Mouse (Mus musculus): ENCODE data around the gene Ly6c1. TPM values are rescaled to one million over a fixed set of nuclear protein-coding genes. Genes with fewer than 3 reads are reported as not detected.
"Not testable (repeated sequence)": the region's sequence is repeated elsewhere in the genome, so short reads cannot be mapped to it uniquely, and the experiment has no call there.

Ly6c1 gene
- polyA plus RNA-seq (2014; fragmentation: Nextera tagmentation; extraction: Ambion mirVana) = 1.1 and 2.0 TPM in 2 replicates

DNA sequence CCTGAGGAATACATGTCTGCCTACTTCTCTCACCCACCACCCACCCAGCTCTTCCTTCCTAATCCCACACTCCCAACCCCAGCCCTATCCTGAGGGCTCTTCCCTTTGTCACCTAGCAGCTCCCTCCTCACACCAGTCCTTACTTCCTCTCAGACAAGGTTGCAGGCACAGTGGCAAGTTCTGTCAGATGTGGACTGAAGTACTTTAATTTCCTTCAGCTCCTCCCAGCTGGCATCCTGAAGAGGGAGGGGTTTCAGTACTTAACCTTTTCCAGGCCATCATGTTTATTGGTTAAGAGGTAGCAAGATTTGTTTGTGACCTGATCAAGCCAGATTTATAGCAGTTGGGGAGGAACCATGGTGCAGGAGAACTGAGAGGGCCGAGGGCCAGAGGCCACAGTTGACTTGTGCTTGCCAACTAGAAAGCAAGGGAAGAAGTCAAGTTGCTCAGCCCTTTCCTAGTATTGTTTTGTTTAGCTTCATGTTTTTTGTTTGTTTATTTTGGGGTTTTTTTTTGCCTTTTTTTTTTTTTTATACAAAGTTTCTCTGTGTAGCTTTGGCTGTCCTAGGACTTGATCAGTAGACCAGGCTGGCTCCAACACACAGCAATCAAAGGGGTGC lies at the start of gene Ly6c1:
Ly6c1 (minus strand) TSS at position 189 of the 620 bp plus-strand sequence.
- not testable (repeated sequence) for ATAC-seq (ENCODE audit: low FRiP score); H3K4me1 ChIP-seq (replicated peaks; ENCODE audit: control insufficient read depth, insufficient read depth, low read length); DNase-seq (ENCODE audit: low spot score); H3K9ac ChIP-seq (ENCODE audit: low read depth, low read length); H3K9me3 ChIP-seq (ENCODE audit: control insufficient read depth, low read length); H3K4me3 ChIP-seq (ENCODE audit: low read depth, low read length); H3K27me3 ChIP-seq (ENCODE audit: control insufficient read depth, insufficient read depth, low read length); H3K36me3 ChIP-seq (ENCODE audit: control insufficient read depth, insufficient read depth, low read length); H3K27ac ChIP-seq (ENCODE audit: low read depth, low read length); H3K4me2 ChIP-seq (replicated peaks; ENCODE audit: low read depth, low read length)
- no CpG with 5 or more reads among the region's 1 CpGs for whole genome bisulfite sequencing

DNA sequence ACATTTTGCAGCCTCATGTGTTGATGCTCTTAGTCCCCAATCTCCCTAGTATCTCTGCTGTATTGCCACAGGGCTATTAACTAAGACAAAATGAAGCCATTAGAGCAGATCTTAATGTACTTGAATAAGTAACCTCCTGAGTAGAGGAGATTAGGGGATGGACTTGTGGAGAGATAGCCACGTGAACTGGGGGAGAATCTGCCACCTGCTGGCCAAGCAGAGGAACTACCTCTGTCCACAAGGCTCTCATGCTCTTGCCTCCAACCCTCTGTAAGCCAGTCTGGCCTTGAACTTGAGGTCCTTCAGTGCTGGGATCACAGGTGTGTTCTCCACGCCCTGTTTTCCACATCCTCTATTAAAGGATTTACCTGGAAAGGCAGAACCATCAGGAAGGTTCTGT lies 39.4 kb upstream of the Ly6c1 start:
- not testable (repeated sequence) for H3K9ac ChIP-seq (ENCODE audit: low read depth, low read length); H3K9me3 ChIP-seq (ENCODE audit: control insufficient read depth, low read length); H3K27me3 ChIP-seq (ENCODE audit: control insufficient read depth, insufficient read depth, low read length); ATAC-seq (ENCODE audit: low FRiP score); H3K36me3 ChIP-seq (ENCODE audit: control insufficient read depth, insufficient read depth, low read length); H3K4me1 ChIP-seq (replicated peaks; ENCODE audit: control insufficient read depth, insufficient read depth, low read length); H3K27ac ChIP-seq (ENCODE audit: low read depth, low read length); H3K4me2 ChIP-seq (replicated peaks; ENCODE audit: low read depth, low read length); DNase-seq (ENCODE audit: low spot score); H3K4me3 ChIP-seq (ENCODE audit: low read depth, low read length)
- 11% methylated on average over 2 of the region's 2 CpGs for WGBS

DNA sequence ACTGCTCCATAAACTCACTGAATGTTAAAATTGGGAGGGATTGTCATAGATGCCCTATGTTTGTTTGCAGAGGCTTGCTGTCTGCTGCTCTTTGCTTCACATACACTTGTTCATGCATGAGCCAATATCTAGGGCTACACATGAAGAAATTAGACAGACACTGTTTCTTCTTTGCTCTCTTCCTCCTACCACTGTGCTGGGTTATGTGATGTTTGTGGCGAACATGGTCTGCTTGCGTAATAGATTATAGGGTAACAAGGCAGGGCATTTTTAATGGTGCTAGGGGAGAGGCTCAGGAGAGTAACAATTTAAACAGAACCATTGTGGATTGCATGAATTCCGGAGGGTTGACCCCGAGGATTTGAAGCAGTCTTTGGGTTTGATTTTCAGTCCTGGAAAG lies 21.3 kb upstream of the Ly6c1 start:
- Histone ChIP-seq H3K9me3 (ENCODE audit: control insufficient read depth, low read length) (no peaks in the 10 kb centered on the region), H3K27me3 (ENCODE audit: control insufficient read depth, insufficient read depth, low read length) (no peaks in the 10 kb centered on the region), H3K4me3 (ENCODE audit: low read depth, low read length) (no peak overlapping the region), H3K27ac (ENCODE audit: low read depth, low read length) (no peak overlapping the region), H3K36me3 (ENCODE audit: control insufficient read depth, insufficient read depth, low read length) (no peaks in the 10 kb centered on the region), H3K4me2 (replicated peaks; ENCODE audit: low read depth, low read length) (no peak overlapping the region), H3K9ac (ENCODE audit: low read depth, low read length) (no peak overlapping the region), H3K4me1 (replicated peaks; ENCODE audit: control insufficient read depth, insufficient read depth, low read length) (no peaks in the 10 kb centered on the region)
- ATAC-seq (ENCODE audit: low FRiP score) = no peak
- WGBS = 89% methylated on average over 4 of the region's 4 CpGs
- no peak for DNase-seq (ENCODE audit: low spot score)

DNA sequence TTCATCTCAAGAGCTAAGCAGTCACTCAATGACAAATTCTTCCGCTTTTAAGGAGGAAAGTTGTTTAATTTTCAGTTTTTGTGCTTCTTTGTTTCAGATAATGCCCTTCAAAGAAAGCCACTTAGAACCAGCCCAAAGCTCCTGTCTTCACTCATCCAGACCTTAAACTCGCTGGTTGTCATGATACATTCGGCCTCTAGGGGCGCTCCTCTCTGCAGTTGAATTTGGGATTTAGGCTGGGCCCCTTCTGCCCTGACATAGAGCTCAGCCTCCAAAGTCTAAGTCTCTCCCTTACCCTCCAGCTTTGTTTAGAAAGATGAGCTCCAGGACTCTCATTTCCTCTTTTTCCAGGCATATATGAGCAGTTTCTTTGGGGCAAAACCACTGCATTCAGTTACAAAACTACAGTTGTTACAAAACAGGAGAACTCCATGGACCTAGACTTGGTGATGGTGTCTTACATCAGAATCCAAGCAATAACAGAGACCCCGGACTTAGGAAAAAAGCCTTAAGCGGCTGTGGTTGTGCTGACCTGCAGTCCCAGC lies 13.5 kb upstream of the Ly6c1 start:
- DNase-seq (ENCODE audit: low spot score) = peak; percentile 73
- not testable (repeated sequence) for H3K9me3 ChIP-seq (ENCODE audit: control insufficient read depth, low read length); ATAC-seq (ENCODE audit: low FRiP score); H3K4me2 ChIP-seq (replicated peaks; ENCODE audit: low read depth, low read length); H3K4me3 ChIP-seq (ENCODE audit: low read depth, low read length); H3K27me3 ChIP-seq (ENCODE audit: control insufficient read depth, insufficient read depth, low read length); H3K27ac ChIP-seq (ENCODE audit: low read depth, low read length); H3K4me1 ChIP-seq (replicated peaks; ENCODE audit: control insufficient read depth, insufficient read depth, low read length); H3K9ac ChIP-seq (ENCODE audit: low read depth, low read length); H3K36me3 ChIP-seq (ENCODE audit: control insufficient read depth, insufficient read depth, low read length)
- WGBS = 38% methylated on average over 6 of the region's 6 CpGs

DNA sequence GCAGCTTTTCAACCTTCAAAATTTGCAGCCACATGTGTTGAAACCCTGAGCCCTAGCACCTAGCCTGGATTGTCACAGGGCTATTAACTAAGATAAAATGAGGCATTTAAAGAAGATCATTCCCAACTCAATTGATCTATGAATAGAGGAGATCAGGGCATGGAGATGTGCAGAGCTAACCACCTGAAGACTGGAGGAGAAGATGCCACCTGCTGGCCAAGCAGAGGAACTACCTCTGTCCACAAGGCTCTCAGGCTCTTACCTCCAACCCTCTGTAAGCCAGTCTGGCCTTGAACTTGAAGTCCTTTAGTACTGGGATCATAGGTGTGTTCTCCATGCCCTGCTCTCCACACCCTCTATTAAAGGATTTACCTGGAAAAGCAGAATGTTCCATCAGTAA lies 11.9 kb upstream of the Ly6c1 start:
- H3K9me3 ChIP-seq (ENCODE audit: control insufficient read depth, low read length) = no peaks in the 10 kb centered on the region
- no peak overlapping the region for H3K4me2 ChIP-seq (replicated peaks; ENCODE audit: low read depth, low read length)
- peak; percentile 41 for DNase-seq (ENCODE audit: low spot score)
- H3K4me3 ChIP-seq (ENCODE audit: low read depth, low read length) = no peak overlapping the region
- no peaks in the 10 kb centered on the region for H3K27me3 ChIP-seq (ENCODE audit: control insufficient read depth, insufficient read depth, low read length)
- H3K36me3 ChIP-seq (ENCODE audit: control insufficient read depth, insufficient read depth, low read length) = no peaks in the 10 kb centered on the region
- no peak overlapping the region for H3K27ac ChIP-seq (ENCODE audit: low read depth, low read length)
- H3K9ac ChIP-seq (ENCODE audit: low read depth, low read length) = no peak overlapping the region
- H3K4me1 ChIP-seq (replicated peaks; ENCODE audit: control insufficient read depth, insufficient read depth, low read length) = no peaks in the 10 kb centered on the region
- ATAC-seq (ENCODE audit: low FRiP score) = no peak

DNA sequence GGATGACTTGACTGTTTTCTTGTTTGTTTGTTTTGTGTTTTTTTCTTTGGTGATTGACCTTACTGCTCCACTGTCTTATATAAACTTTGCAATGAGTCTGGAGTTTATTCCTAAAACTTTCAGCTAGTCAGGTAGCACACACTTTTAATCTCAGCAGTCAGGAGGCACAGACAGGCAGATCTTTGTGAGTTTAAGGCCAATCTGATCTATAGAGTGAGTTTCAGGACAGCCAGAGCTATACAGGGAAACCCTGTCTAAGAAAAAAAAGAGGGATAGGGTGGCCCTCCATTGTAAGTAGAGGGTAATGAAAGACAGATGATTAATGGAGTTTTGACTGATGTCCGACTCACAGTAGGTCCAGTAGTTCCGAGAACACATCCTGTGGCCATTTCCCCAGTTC lies 7.4 kb upstream of the Ly6c1 start:
- 79% methylated on average over 2 of the region's 2 CpGs for WGBS
- Histone ChIP-seq H3K4me3 (ENCODE audit: low read depth, low read length) (no peak overlapping the region), H3K9ac (ENCODE audit: low read depth, low read length) (no peak overlapping the region), H3K27me3 (ENCODE audit: control insufficient read depth, insufficient read depth, low read length) (no peaks in the 10 kb centered on the region), H3K27ac (ENCODE audit: low read depth, low read length) (no peak overlapping the region), H3K36me3 (ENCODE audit: control insufficient read depth, insufficient read depth, low read length) (no peaks in the 10 kb centered on the region), H3K4me1 (replicated peaks; ENCODE audit: control insufficient read depth, insufficient read depth, low read length) (no peaks in the 10 kb centered on the region), H3K9me3 (ENCODE audit: control insufficient read depth, low read length) (no peaks in the 10 kb centered on the region), H3K4me2 (replicated peaks; ENCODE audit: low read depth, low read length) (no peak overlapping the region)
- no peak for ATAC-seq (ENCODE audit: low FRiP score)
- DNase-seq (ENCODE audit: low spot score) = no peak

DNA sequence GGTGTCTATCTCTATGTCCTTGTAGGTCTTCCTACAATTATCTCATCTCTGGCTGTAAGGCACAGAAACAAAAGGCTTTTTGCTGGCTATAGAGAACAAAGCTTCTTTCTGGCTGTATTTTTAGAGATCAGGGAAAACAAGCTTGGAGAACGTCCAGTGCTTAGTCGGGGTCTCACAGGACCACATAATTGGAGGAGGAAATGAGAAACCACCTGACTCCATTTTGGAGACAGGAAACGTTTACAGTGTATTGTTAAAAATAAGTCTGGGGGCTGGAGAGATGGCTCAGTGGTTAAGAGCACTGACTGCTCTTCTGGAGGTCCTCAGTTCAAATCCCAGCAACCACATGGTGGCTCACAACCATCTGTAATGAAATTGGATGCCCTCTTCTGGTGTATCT lies 6.8 kb upstream of the Ly6c1 start:
- not testable (repeated sequence) for H3K9ac ChIP-seq (ENCODE audit: low read depth, low read length); H3K4me3 ChIP-seq (ENCODE audit: low read depth, low read length); H3K4me2 ChIP-seq (replicated peaks; ENCODE audit: low read depth, low read length); ATAC-seq (ENCODE audit: low FRiP score); H3K27ac ChIP-seq (ENCODE audit: low read depth, low read length); H3K36me3 ChIP-seq (ENCODE audit: control insufficient read depth, insufficient read depth, low read length); H3K4me1 ChIP-seq (replicated peaks; ENCODE audit: control insufficient read depth, insufficient read depth, low read length); H3K27me3 ChIP-seq (ENCODE audit: control insufficient read depth, insufficient read depth, low read length); H3K9me3 ChIP-seq (ENCODE audit: control insufficient read depth, low read length); DNase-seq (ENCODE audit: low spot score)
- WGBS = 60% methylated on average over 3 of the region's 3 CpGs

DNA sequence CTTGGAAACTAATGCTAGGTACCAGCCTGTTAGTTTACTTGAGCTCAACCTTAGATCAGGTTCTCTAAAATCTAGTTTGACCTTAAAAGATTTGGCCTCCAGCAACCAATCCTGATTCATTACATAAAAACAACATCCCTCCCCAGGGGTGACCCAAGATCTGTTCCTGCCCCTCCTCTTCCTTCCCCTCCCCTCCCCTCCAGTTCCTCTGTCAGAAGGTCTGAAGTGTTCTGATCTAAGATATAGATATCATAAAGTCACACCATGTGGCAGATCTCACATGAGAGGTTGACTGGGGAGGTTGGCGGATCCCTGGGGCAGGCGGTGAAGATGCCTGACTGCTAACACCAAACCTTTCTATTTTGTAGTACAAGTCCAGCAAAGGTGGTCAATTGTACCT lies 3.8 kb upstream of the Ly6c1 start:
- not testable (repeated sequence) for H3K9me3 ChIP-seq (ENCODE audit: control insufficient read depth, low read length)

DNA sequence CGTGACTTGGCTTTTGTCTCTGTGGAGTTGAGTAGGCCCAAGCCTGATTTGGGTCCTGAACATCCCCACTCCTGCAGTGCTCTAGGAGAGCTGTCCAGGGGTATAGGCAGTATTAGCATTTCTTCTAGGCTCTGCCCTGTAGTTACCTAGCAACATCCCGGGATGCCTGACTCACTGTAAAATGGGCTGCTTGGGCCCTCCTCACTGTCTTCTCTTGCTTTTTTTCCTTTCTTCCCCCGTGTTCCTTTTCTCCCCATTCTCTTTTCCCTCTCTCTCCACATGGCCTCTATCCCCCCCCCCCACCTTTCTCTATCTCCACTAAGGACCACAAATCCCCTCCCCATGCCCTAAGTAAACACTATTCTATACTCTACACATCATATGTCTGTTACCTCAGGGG lies 2.5 kb upstream of the Ly6c1 start:
- not testable (repeated sequence) for DNase-seq (ENCODE audit: low spot score); ATAC-seq (ENCODE audit: low FRiP score); H3K27ac ChIP-seq (ENCODE audit: low read depth, low read length); H3K4me3 ChIP-seq (ENCODE audit: low read depth, low read length); H3K4me1 ChIP-seq (replicated peaks; ENCODE audit: control insufficient read depth, insufficient read depth, low read length); H3K36me3 ChIP-seq (ENCODE audit: control insufficient read depth, insufficient read depth, low read length); H3K9me3 ChIP-seq (ENCODE audit: control insufficient read depth, low read length); H3K27me3 ChIP-seq (ENCODE audit: control insufficient read depth, insufficient read depth, low read length); H3K4me2 ChIP-seq (replicated peaks; ENCODE audit: low read depth, low read length); H3K9ac ChIP-seq (ENCODE audit: low read depth, low read length)
- 52% methylated on average over 3 of the region's 3 CpGs for WGBS

More for the DNA sequence above, 3.8 kb upstream of the Ly6c1 start:
- H3K4me3 ChIP-seq (ENCODE audit: low read depth, low read length); H3K27me3 ChIP-seq (ENCODE audit: control insufficient read depth, insufficient read depth, low read length); H3K4me2 ChIP-seq (replicated peaks; ENCODE audit: low read depth, low read length); H3K36me3 ChIP-seq (ENCODE audit: control insufficient read depth, insufficient read depth, low read length); DNase-seq (ENCODE audit: low spot score); ATAC-seq (ENCODE audit: low FRiP score); H3K9ac ChIP-seq (ENCODE audit: low read depth, low read length); H3K27ac ChIP-seq (ENCODE audit: low read depth, low read length); H3K4me1 ChIP-seq (replicated peaks; ENCODE audit: control insufficient read depth, insufficient read depth, low read length): not testable (repeated sequence)
- 100% methylated on average over 2 of the region's 2 CpGs for WGBS

All from hindbrain, embryonic 11.5 days (tissue).